Mouse (Mus musculus): ENCODE results near the gene Atp11c. TPM values are rescaled to one million over a fixed set of nuclear protein-coding genes. Genes with fewer than 3 reads are reported as not detected.

The Atp11c gene
- 3.9 and 4.7 TPM in 2 replicates for polyA plus RNA-seq (2015; fragmentation: Nextera tagmentation; extraction: Ambion mirVana)

DNA sequence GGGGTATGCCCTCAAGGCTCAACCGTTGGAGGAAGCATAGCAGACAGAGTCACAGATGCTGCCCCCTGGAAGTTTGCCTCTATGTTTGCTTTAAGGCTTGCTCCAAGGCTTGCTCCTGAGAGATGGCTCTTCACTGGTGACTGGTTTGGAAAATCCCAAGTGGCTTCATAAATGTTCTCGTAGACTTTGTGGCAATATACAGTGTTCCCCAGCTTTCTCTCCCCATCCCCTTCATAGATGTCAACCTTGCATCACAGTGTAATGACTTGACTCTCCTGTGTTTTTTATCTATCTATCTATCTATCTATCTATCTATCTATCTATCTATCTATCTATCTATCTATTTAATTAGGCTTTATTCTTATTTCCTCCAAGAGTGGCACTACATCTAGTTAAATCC, at the start of gene Atp11c:
Gene Atp11c, minus strand, starts transcription at position 101 of the 400 bp plus-strand sequence.
- H3K4me1 ChIP-seq (replicated peaks) = no peaks in the 10 kb centered on the region
- H3K9me3 ChIP-seq (replicated peaks) = no peaks in the 10 kb centered on the region
- no peak within 1 kb of the TSS for H3K9ac ChIP-seq
- no peak within 1 kb of the TSS for H3K4me2 ChIP-seq
- no peak for ATAC-seq (ENCODE audit: low read depth)
- no peak within 1 kb of the TSS for H3K4me3 ChIP-seq (replicated peaks)
- no peaks in the 10 kb centered on the region for H3K27me3 ChIP-seq
- 60% methylated on average over 2 of the region's 2 CpGs for WGBS (ENCODE audit: insufficient replicate concordance)
- no peak within 1 kb of the TSS for H3K27ac ChIP-seq
- no peaks in the 10 kb centered on the region for H3K36me3 ChIP-seq
- no peak for DNase-seq

DNA sequence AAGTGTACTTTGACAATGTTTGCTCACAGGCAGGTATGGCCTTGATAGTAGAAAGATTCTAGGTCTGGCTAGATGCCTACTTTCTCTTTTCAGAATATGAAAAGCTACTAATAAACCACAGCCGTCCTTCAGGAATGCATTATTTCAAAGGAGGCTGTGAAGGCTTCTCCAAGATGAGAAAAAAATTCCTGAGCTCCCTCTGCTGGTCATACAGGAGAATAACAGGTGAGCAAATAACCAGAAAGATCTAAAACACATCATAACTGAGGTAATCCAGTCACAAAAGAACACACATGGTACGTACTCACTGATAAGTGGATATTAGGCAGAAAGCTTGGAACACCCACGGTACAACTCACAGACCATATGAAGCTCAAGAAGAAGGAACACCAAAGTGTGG, 16.7 kb upstream of the Atp11c start:
- DNase-seq (no peak), ATAC-seq (ENCODE audit: low read depth) (no peak)
- Histone ChIP-seq H3K4me3 (replicated peaks) (no peak overlapping the region), H3K9me3 (replicated peaks) (no peaks in the 10 kb centered on the region), H3K9ac (no peak overlapping the region), H3K27me3 (no peaks in the 10 kb centered on the region), H3K27ac (no peak overlapping the region), H3K4me2 (no peak overlapping the region), H3K36me3 (no peaks in the 10 kb centered on the region), H3K4me1 (replicated peaks) (no peaks in the 10 kb centered on the region)
- WGBS (ENCODE audit: insufficient replicate concordance) = 30% methylated on average over 3 of the region's 3 CpGs

DNA sequence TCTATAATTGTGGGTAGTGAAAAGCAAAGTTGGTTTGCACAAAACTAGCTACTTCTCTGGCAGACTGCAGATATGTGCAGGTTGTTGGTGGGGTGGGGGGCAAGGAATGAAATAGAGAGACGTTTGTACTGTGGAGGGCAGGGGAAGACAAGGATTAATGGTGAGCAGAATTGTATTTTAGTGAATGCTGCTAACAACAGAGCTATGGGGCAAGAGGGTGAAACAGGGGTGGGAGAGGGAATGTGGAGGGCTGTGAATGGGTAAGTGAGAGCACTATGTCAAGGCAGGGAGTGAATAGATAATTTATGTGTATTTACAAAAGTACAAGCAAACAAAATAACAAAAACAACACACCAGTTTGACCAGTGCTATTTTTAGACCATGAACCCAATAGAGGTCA, 22.0 kb downstream of the Atp11c start:
- Histone ChIP-seq H3K9me3 (replicated peaks) (no peaks in the 10 kb centered on the region), H3K27ac (no peak overlapping the region), H3K4me3 (replicated peaks) (no peak overlapping the region), H3K27me3 (no peaks in the 10 kb centered on the region), H3K9ac (no peak overlapping the region), H3K36me3 (no peaks in the 10 kb centered on the region), H3K4me1 (replicated peaks) (no peaks in the 10 kb centered on the region), H3K4me2 (no peak overlapping the region)
- ATAC-seq (ENCODE audit: low read depth) (no peak), DNase-seq (no peak)
- 48% methylated on average over 1 of the region's 1 CpGs for WGBS (ENCODE audit: insufficient replicate concordance)

DNA sequence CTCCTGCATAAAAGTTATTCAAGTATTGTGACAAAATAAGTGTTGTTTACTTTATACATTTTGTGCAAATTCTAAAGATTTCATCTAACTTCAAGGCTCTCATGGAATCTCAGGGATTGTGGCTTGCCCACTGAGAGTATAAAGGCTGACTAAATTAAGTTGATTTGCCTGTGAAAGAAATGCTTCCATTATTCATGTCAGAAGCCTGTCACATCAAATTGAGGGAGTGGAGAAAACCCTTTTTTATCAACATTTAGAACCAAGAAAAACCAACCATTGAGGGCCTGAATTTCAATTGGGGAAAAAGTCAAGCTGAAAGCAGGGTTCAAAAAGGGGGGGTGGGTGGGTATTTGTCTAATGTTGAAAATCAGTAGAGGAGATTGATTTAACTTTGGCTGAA, 23.5 kb downstream of the Atp11c start:
- Histone ChIP-seq H3K36me3 (no peaks in the 10 kb centered on the region), H3K27ac (no peak overlapping the region), H3K9ac (no peak overlapping the region), H3K27me3 (no peaks in the 10 kb centered on the region), H3K4me3 (replicated peaks) (no peak overlapping the region), H3K4me1 (replicated peaks) (no peaks in the 10 kb centered on the region), H3K9me3 (replicated peaks) (no peaks in the 10 kb centered on the region), H3K4me2 (no peak overlapping the region)
- DNase-seq = no peak
- no peak for ATAC-seq (ENCODE audit: low read depth)

DNA sequence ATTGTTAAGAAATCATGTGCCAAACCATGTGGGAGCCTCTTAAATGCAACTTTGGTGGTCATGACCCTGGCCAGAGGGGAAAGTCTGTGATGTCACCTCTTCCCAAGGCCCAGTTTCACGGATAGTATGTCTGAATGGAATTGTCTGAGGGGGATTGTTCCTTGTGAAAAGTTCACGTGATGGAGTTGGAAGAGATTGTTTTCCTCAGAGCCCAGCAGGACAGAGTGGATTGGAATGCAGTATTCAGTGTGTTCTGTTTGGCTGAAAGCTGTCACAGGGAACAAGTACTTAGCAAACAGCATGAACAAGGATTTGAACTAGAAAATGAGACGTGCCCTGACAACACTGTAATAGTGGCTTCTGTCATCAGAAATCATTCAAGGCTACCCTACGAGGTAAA, 37.3 kb downstream of the Atp11c start:
- Histone ChIP-seq H3K27ac (no peak overlapping the region), H3K4me3 (replicated peaks) (no peak overlapping the region), H3K9me3 (replicated peaks) (no peaks in the 10 kb centered on the region), H3K9ac (no peak overlapping the region), H3K27me3 (no peaks in the 10 kb centered on the region), H3K36me3 (no peaks in the 10 kb centered on the region), H3K4me2 (no peak overlapping the region), H3K4me1 (replicated peaks) (no peaks in the 10 kb centered on the region)
- DNase-seq (no peak), ATAC-seq (ENCODE audit: low read depth) (no peak)
- WGBS (ENCODE audit: insufficient replicate concordance) = 49% methylated on average over 4 of the region's 4 CpGs

DNA sequence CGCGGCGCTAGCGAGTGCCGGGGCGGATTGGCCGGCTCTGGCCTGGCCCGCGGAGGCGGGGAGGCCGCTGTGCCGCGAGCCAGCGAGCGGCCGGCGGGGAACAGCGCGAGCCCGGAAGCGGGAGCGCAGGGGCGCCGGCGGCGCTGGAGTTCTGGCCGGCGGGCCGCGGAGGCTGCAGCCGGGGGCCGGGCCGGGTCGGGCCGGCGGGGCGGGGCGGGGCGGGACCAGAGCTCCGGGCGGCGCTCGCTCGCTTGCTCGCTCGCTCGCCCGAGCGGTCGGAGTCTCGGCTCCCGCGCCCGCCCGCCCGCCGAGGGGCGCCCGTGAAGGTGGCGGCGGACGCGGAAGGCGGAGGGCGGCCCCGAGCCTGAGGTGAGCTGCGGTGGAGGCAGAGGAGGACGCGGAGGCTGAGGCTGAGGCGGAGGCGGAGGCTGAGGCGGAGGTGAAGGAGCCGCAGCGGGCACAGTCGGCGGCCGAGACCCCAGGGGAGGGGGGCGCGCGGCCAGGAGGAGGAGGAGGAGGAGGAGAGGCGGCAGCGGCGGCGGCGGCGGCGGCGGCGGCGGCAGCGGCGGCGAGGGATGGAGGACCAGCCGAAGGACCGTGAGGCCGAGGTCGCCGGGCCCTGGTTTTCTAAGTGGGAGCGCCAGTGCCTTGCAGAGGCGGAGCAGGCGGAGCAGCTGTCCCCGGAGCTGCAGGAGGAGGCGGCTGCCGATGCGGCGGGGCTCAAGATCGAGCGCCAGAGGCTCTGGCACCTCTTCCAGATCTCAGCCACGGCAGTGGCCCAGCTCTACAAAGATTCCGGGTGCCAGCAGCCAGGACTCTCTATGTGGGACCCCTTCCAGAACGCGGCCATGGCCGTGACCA, 44.8 kb downstream of the Atp11c start:
- H3K27ac ChIP-seq = no peak overlapping the region
- WGBS (ENCODE audit: insufficient replicate concordance) = 14% methylated on average over 43 of the region's 113 CpGs

DNA sequence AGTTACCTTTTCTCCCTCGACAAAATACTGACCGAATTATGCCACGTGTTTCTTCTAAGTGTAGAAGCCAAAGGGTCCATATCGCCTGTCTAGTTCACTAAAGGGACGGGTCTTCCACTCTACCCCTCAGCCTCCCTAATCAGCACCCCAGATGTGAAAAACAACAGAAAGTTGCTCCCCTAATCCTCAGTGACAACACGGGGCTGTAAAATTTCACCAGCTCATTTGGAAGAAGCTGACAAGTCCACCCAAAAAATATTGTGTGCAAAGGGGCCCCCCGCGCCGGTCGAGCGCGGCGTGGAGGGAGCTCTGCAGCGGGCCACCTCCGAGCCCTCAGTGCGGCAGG, 45.4 kb downstream of the Atp11c start:
- H3K4me1 ChIP-seq (replicated peaks) = no peaks in the 10 kb centered on the region
- no peak overlapping the region for H3K27ac ChIP-seq
- WGBS (ENCODE audit: insufficient replicate concordance) = 10% methylated on average over 16 of the region's 16 CpGs
- no peaks in the 10 kb centered on the region for H3K36me3 ChIP-seq
- ATAC-seq (ENCODE audit: low read depth) (no peak), DNase-seq (no peak)
- H3K9me3 ChIP-seq (replicated peaks) = no peaks in the 10 kb centered on the region
- H3K27me3 ChIP-seq = peaks cover 25% of the 10 kb centered on the region
- H3K4me2 ChIP-seq = peak overlapping the region; percentile 62
- peak overlapping the region; percentile 50 for H3K4me3 ChIP-seq (replicated peaks)
- H3K9ac ChIP-seq = no peak overlapping the region

More for the DNA sequence above, 44.8 kb downstream of the Atp11c start:
- DNase-seq (no peak), ATAC-seq (ENCODE audit: low read depth) (peak; percentile 58)
- peak overlapping the region; percentile 50 for H3K4me3 ChIP-seq (replicated peaks)
- H3K36me3 ChIP-seq = no peaks in the 10 kb centered on the region
- no peaks in the 10 kb centered on the region for H3K9me3 ChIP-seq (replicated peaks)
- H3K27me3 ChIP-seq = peaks cover 25% of the 10 kb centered on the region
- no peak overlapping the region for H3K9ac ChIP-seq
- peak overlapping the region; percentile 62 for H3K4me2 ChIP-seq
- H3K4me1 ChIP-seq (replicated peaks) = no peaks in the 10 kb centered on the region

DNA sequence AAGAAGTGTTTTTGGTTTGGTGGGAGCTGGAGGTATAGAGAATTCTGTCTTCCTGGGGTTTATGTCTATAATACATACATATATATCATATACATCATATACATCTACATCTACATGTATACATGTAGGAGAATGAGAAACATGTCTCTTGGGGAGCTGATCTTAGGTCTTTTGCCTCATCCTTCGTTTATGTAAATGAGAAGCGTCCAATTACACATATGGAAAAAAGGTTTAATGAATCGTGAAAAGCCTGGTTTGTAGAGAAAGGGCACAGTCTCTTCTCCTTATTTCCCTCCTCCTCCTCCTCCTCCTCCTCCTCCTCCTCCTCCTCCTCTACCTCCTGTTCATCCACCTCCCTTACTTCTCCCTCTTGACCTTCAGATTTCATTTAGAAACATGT, 46.6 kb downstream of the Atp11c start:
- Histone ChIP-seq H3K27ac (no peak overlapping the region), H3K4me3 (replicated peaks) (no peak overlapping the region), H3K36me3 (no peaks in the 10 kb centered on the region), H3K4me2 (no peak overlapping the region), H3K9me3 (replicated peaks) (no peaks in the 10 kb centered on the region), H3K27me3 (peaks cover 25% of the 10 kb centered on the region), H3K4me1 (replicated peaks) (no peaks in the 10 kb centered on the region), H3K9ac (no peak overlapping the region)
- WGBS (ENCODE audit: insufficient replicate concordance) = 45% methylated on average over 3 of the region's 3 CpGs
- no peak for ATAC-seq (ENCODE audit: low read depth)
- no peak for DNase-seq

DNA sequence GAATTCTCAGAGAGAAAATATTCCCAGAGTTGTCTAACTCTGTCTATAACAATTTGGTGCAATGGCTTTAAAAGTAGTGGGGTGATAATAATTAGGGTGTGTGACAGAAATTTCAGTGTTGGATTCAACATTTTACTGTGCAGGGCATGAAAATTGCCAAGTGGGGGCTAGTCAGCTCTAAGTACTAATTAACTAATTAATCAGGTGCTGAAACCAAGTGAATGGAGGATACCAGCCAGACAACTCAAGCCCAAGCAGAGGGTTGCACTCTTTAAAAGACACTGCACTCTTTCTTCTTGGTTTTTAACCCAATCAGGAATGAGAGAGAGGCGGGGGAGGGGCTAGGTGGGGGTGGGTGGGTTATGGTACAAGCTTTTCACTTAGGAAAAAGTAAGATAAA, 47.1 kb downstream of the Atp11c start:
- Histone ChIP-seq H3K4me1 (replicated peaks) (no peaks in the 10 kb centered on the region), H3K9ac (no peak overlapping the region)
- WGBS (ENCODE audit: insufficient replicate concordance) = 10% methylated on average over 1 of the region's 1 CpGs

DNA sequence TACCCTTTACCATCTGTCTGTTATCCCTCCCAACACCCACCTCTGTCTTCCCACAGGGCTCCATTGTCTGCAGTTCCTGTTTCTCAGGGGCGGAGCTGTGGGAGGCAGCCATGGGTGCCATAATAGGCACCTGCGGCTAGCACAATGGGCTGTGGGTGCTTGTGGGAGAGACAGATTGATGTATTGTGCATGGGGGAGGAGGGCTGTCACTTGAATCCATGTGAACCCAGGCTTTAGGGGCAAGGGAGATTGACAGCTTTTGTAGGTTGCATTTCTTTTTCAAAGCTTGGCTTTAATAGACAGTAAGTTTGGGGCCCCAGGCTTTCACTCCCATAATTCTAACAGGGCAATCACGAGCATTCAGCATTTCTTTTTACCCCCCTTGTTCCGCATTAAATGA, 48.4 kb downstream of the Atp11c start:
- H3K4me3 ChIP-seq (replicated peaks) = no peak overlapping the region
- ATAC-seq (ENCODE audit: low read depth) = no peak
- DNase-seq = no peak

More for the DNA sequence above, 47.1 kb downstream of the Atp11c start:
- Histone ChIP-seq H3K4me2 (no peak overlapping the region), H3K36me3 (no peaks in the 10 kb centered on the region), H3K9me3 (replicated peaks) (no peaks in the 10 kb centered on the region), H3K27ac (no peak overlapping the region), H3K27me3 (peaks cover 25% of the 10 kb centered on the region), H3K4me3 (replicated peaks) (no peak overlapping the region)
- ATAC-seq (ENCODE audit: low read depth) (no peak), DNase-seq (no peak)

DNA sequence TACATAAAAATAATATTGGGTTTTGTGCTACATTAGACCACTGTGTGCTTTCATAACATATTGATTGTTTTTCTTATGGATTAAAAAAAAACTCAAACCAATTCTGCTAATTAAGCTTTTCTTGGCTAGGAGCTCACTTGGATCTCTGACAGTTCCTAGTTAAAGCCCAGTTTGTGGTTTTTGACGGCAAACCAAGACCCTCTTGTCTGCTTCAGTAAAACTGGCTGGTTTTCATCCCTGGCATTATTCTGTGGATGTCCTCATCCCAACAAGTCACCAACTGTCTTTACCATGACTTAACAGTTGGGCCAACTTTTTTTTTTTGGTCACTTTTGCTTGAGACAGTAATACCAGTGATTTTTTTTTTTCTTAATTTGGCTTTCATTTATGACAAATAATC, 49.6 kb downstream of the Atp11c start:
- Histone ChIP-seq H3K9me3 (replicated peaks) (no peaks in the 10 kb centered on the region), H3K4me3 (replicated peaks) (no peak overlapping the region), H3K9ac (no peak overlapping the region), H3K4me1 (replicated peaks) (no peaks in the 10 kb centered on the region), H3K27me3 (peaks cover 13% of the 10 kb centered on the region), H3K36me3 (no peaks in the 10 kb centered on the region), H3K27ac (no peak overlapping the region), H3K4me2 (no peak overlapping the region)
- ATAC-seq (ENCODE audit: low read depth) = no peak
- no peak for DNase-seq
- 56% methylated on average over 1 of the region's 1 CpGs for WGBS (ENCODE audit: insufficient replicate concordance)

More for the DNA sequence above, 48.4 kb downstream of the Atp11c start:
- H3K27ac ChIP-seq = no peak overlapping the region
- no peaks in the 10 kb centered on the region for H3K36me3 ChIP-seq
- no peaks in the 10 kb centered on the region for H3K9me3 ChIP-seq (replicated peaks)
- peaks cover 22% of the 10 kb centered on the region for H3K27me3 ChIP-seq
- H3K4me2 ChIP-seq = no peak overlapping the region
- 32% methylated on average over 4 of the region's 4 CpGs for WGBS (ENCODE audit: insufficient replicate concordance)
- H3K4me1 ChIP-seq (replicated peaks) = no peaks in the 10 kb centered on the region
- no peak overlapping the region for H3K9ac ChIP-seq

DNA sequence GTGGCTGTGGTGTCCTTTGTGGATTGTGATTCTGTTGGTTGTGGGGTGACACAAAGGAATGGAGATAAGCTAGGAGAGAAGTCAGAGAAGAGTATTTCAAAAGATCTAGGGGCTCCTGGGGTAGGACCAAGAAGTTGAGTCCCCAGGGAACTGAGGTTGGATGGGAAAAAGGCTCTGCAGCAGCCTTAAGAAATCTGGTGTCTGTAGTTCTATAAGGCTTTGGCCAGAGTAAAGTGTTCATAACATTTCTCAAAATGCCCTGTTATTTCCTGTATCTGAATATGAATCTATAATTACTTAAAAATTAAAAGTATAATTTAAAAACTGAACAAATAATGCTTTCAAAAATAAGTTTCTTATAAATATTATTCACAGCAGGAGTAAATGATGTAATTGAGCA, 53.3 kb downstream of the Atp11c start, which contains the start of gene Gm7073:
Gene Gm7073, minus strand, starts transcription at position 101 of the 400 bp plus-strand sequence.
- Histone ChIP-seq H3K4me2 (no peak within 1 kb of the TSS), H3K9me3 (replicated peaks) (no peaks in the 10 kb centered on the region), H3K4me3 (replicated peaks) (no peak within 1 kb of the TSS), H3K9ac (no peak within 1 kb of the TSS), H3K27ac (no peak within 1 kb of the TSS), H3K36me3 (no peaks in the 10 kb centered on the region), H3K4me1 (replicated peaks) (no peaks in the 10 kb centered on the region), H3K27me3 (no peaks in the 10 kb centered on the region)
- DNase-seq (no peak), ATAC-seq (ENCODE audit: low read depth) (no peak)

All from liver, embryonic 13.5 days (tissue).